Mouse (Mus musculus): ENCODE measurements around the gene Dlx3. TPM values are rescaled to one million over a fixed set of nuclear protein-coding genes. Genes with fewer than 3 reads are reported as not detected.

Gene Dlx3
- total RNA-seq, 1 experiment from 2014 or later, result not detected

Other genes starting within 250 kb of the Dlx3 start
- not detected in 2 replicates for gene Col1a1, start 183.9 kb upstream of the Dlx3 start, total RNA-seq (2017)
- not detected in 2 replicates for gene Hils1, start 152.5 kb upstream of the Dlx3 start, total RNA-seq (2017)
- not detected in 2 replicates for gene Sgca, start 143.8 kb upstream of the Dlx3 start, total RNA-seq (2017)
- 159 and 240 TPM in 2 replicates for gene Ppp1r9b, start 129.1 kb upstream of the Dlx3 start, total RNA-seq (2017)
- 2.6 and 6.1 TPM in 2 replicates for gene Samd14, start 110.2 kb upstream of the Dlx3 start, total RNA-seq (2017)
- gene Pdk2, start 78.8 kb upstream of the Dlx3 start, total RNA-seq (2017), result 3.3 and 4.1 TPM in 2 replicates
- gene Itga3, start 43.3 kb upstream of the Dlx3 start, total RNA-seq (2017), result 2.5 and 4.6 TPM in 2 replicates
- not detected in 2 replicates for gene Dlx4, start 26.1 kb downstream of the Dlx3 start, total RNA-seq (2017)
- gene Tac4, start 141.4 kb downstream of the Dlx3 start, total RNA-seq (2017), result 0.56 TPM in 1 of 2 replicates, not detected in the other
- gene Kat7, start 190.1 kb downstream of the Dlx3 start, total RNA-seq (2017), result 81.0 and 90.4 TPM in 2 replicates
- gene Fam117a, start 216.9 kb downstream of the Dlx3 start, total RNA-seq (2017), result 84.4 and 149 TPM in 2 replicates